Mouse (Mus musculus): ENCODE data around the gene Gpr18. TPM values are rescaled to one million over a fixed set of nuclear protein-coding genes. Genes with fewer than 3 reads are reported as not detected.

The Gpr18 gene
- polyA plus RNA-seq, 2 experiments, result 0.08 to 0.17 TPM

- DNase-seq (ENCODE audit: low read depth in 3 of 3, low spot score in 3 of 3), result no peak
- no peak overlapping the region for H3K27ac ChIP-seq
- H3K4me1 ChIP-seq (replicated peaks; ENCODE audit: control insufficient read depth in 2 of 2, insufficient read depth in 2 of 2, low read length in 1 of 2), result peaks cover 12 to 28% of the 10 kb centered on the region in 2 experiments
- H3K27me3 ChIP-seq (ENCODE audit: control insufficient read depth, insufficient read depth, low read length), result no peaks in the 10 kb centered on the region
- TF ChIP-seq CTCF (IDR thresholded peaks at IDR 0.05; ENCODE audit: low read depth) (no peak), EP300 (IDR thresholded peaks at IDR 0.05; ENCODE audit: low read depth) (no peak)
- no peak overlapping the region for H3K4me3 ChIP-seq (ENCODE audit: insufficient read depth in 1 of 2, low read depth in 2 of 2, low read length in 2 of 2)
- no peak overlapping the region for H3K4me2 ChIP-seq (ENCODE audit: low read depth)
- H3K9me3 ChIP-seq (ENCODE audit: control insufficient read depth, low read length), result no peaks in the 10 kb centered on the region
- H3K36me3 ChIP-seq (replicated peaks; ENCODE audit: control insufficient read depth, insufficient read depth, low read depth), result no peaks in the 10 kb centered on the region
- ATAC-seq (ENCODE audit: insufficient read depth), result no peak
- no peak overlapping the region for H3K9ac ChIP-seq (replicated peaks)
- 73% methylated on average over 3 of the region's 3 CpGs for WGBS (ENCODE audit: insufficient replicate concordance)
Observed at GRCm38 (mm10) chr14:121931594-121931993, 16.0 kb upstream of the Gpr18 start.

GRCm38 (mm10) chr14:121930731-121931383 is 15.3 kb upstream of the Gpr18 start:
- Histone ChIP-seq H3K27me3 (ENCODE audit: control insufficient read depth, insufficient read depth, low read length) (no peaks in the 10 kb centered on the region), H3K27ac (no peak overlapping the region), H3K4me1 (replicated peaks; ENCODE audit: control insufficient read depth in 2 of 2, insufficient read depth in 2 of 2, low read length in 1 of 2) (peaks cover 12 to 28% of the 10 kb centered on the region in 2 experiments), H3K9me3 (ENCODE audit: control insufficient read depth, low read length) (no peaks in the 10 kb centered on the region), H3K4me3 (ENCODE audit: insufficient read depth in 1 of 2, low read depth in 2 of 2, low read length in 2 of 2) (no peak overlapping the region), H3K36me3 (replicated peaks; ENCODE audit: control insufficient read depth, insufficient read depth, low read depth) (no peaks in the 10 kb centered on the region), H3K4me2 (ENCODE audit: low read depth) (no peak overlapping the region), H3K9ac (replicated peaks) (no peak overlapping the region)
- ATAC-seq (ENCODE audit: insufficient read depth) (no peak), DNase-seq (ENCODE audit: low read depth in 3 of 3, low spot score in 3 of 3) (no peak)
- WGBS (ENCODE audit: insufficient replicate concordance), result 62% methylated on average over 7 of the region's 7 CpGs
- TF ChIP-seq EP300 (IDR thresholded peaks at IDR 0.05; ENCODE audit: low read depth) (no peak), CTCF (IDR thresholded peaks at IDR 0.05; ENCODE audit: low read depth) (no peak)

GRCm38 (mm10) chr14:121929243-121929951 is 13.8 kb upstream of the Gpr18 start:
- H3K4me2 ChIP-seq (ENCODE audit: low read depth), result peak overlapping the region; percentile 54
- WGBS (ENCODE audit: insufficient replicate concordance), result 9% methylated on average over 12 of the region's 12 CpGs
- no peaks in the 10 kb centered on the region for H3K9me3 ChIP-seq (ENCODE audit: control insufficient read depth, low read length)
- H3K9ac ChIP-seq (replicated peaks), result no peak overlapping the region
- peak overlapping the region; percentile 57 for H3K27ac ChIP-seq
- peaks cover 12 to 28% of the 10 kb centered on the region in 2 experiments for H3K4me1 ChIP-seq (replicated peaks; ENCODE audit: control insufficient read depth in 2 of 2, insufficient read depth in 2 of 2, low read length in 1 of 2)
- TF ChIP-seq CTCF (IDR thresholded peaks at IDR 0.05; ENCODE audit: low read depth) (no peak), EP300 (IDR thresholded peaks at IDR 0.05; ENCODE audit: low read depth) (peak; percentile 74)
- H3K36me3 ChIP-seq (replicated peaks; ENCODE audit: control insufficient read depth, insufficient read depth, low read depth), result no peaks in the 10 kb centered on the region
- ATAC-seq (ENCODE audit: insufficient read depth), result peak; percentile 89
- no peak overlapping the region; a peak in 1 of 4 replicates for H3K4me3 ChIP-seq (ENCODE audit: insufficient read depth in 1 of 2, low read depth in 2 of 2, low read length in 2 of 2)
- no peaks in the 10 kb centered on the region for H3K27me3 ChIP-seq (ENCODE audit: control insufficient read depth, insufficient read depth, low read length)
- peak; percentile 36 to 55 (median 55) for DNase-seq (ENCODE audit: low read depth in 3 of 3, low spot score in 3 of 3)

- Histone ChIP-seq H3K4me1 (replicated peaks; ENCODE audit: control insufficient read depth in 2 of 2, insufficient read depth in 2 of 2, low read length in 1 of 2) (peaks cover 12 to 28% of the 10 kb centered on the region in 2 experiments), H3K4me2 (ENCODE audit: low read depth) (peak overlapping the region; percentile 54), H3K9ac (replicated peaks) (peak overlapping the region; percentile 28), H3K36me3 (replicated peaks; ENCODE audit: control insufficient read depth, insufficient read depth, low read depth) (no peaks in the 10 kb centered on the region), H3K9me3 (ENCODE audit: control insufficient read depth, low read length) (no peaks in the 10 kb centered on the region), H3K27me3 (ENCODE audit: control insufficient read depth, insufficient read depth, low read length) (no peaks in the 10 kb centered on the region), H3K27ac (peak overlapping the region; percentile 57), H3K4me3 (ENCODE audit: insufficient read depth in 1 of 2, low read depth in 2 of 2, low read length in 2 of 2) (no peak overlapping the region; a peak in 1 of 4 replicates)
- ATAC-seq (ENCODE audit: insufficient read depth) (peak; percentile 61), DNase-seq (ENCODE audit: low read depth in 3 of 3, low spot score in 3 of 3) (peak; percentile 43 to 64 (median 56))
- 26% methylated on average over 8 of the region's 8 CpGs for WGBS (ENCODE audit: insufficient replicate concordance)
- TF ChIP-seq EP300 (IDR thresholded peaks at IDR 0.05; ENCODE audit: low read depth) (no peak), CTCF (IDR thresholded peaks at IDR 0.05; ENCODE audit: low read depth) (peak; percentile 68)
Observed at GRCm38 (mm10) chr14:121928375-121929137, 13.0 kb upstream of the Gpr18 start.
